Mouse (Mus musculus) limb, embryonic 15.5 days (tissue): ENCODE data around the gene Gbp2b. TPM values are rescaled to one million over a fixed set of nuclear protein-coding genes. Genes with fewer than 3 reads are reported as not detected.
"Not testable (repeated sequence)": the region's sequence is repeated elsewhere in the genome, so short reads cannot be mapped to it uniquely, and the experiment has no call there.

Experiments
- ATAC-seq: fragments of 200-750 bp; cut with Nextera tagmentation; 2 replicates; pipeline ENCODE4 v1.8.0; 2017; ENCODE audit warnings: low read depth, moderate TSS enrichment; ENCODE audit not compliant: insufficient number of reproducible peaks, low FRiP score, low TSS enrichment
- H3K27ac ChIP-seq: fragments of 300-500 bp; sonication (generic); 2 replicates; pipeline ENCODE4 v1.5.1; 2015; ENCODE audit warnings: moderate library complexity, mild to moderate bottlenecking, inconsistent platforms
- H3K27me3 ChIP-seq: fragments of 300-500 bp; sonication (generic); 2 replicates; pipeline ENCODE4 v1.6.1; 2015; ENCODE audit warnings: inconsistent platforms
- H3K36me3 ChIP-seq: fragments of 300-500 bp; sonication (generic); 2 replicates; pipeline ENCODE4 v1.6.1; 2015; ENCODE audit warnings: inconsistent platforms
- H3K4me1 ChIP-seq: fragments of 300-500 bp; sonication (generic); 2 replicates; pipeline ENCODE4 v1.6.1; 2015; ENCODE audit warnings: inconsistent platforms
- H3K4me2 ChIP-seq: fragments of 300-500 bp; sonication (generic); 2 replicates; pipeline ENCODE4 v1.6.1; 2015; ENCODE audit warnings: mild to moderate bottlenecking, inconsistent platforms
- H3K4me3 ChIP-seq: fragments of 300-500 bp; sonication (generic); 2 replicates; pipeline ENCODE4 v1.5.1; 2015; ENCODE audit warnings: mild to moderate bottlenecking, inconsistent platforms
- H3K9ac ChIP-seq: fragments of 300-500 bp; sonication (generic); 2 replicates; pipeline ENCODE4 v1.6.1; 2015; ENCODE audit warnings: inconsistent platforms
- H3K9me3 ChIP-seq: fragments of 300-500 bp; sonication (generic); 2 replicates; pipeline ENCODE4 v1.6.1; 2016; ENCODE audit warnings: inconsistent platforms
- WGBS: fragments of 180-500 bp; shearing (Covaris S2); methylation state at CpG from one replicate; pipeline ENCODE4 v1.1.7; 2015; 5-methylcytosine and 5-hydroxymethylcytosine counted together
- microRNA-seq: library from miRNA; unstranded; fragments of <30 nt; microRNA quantifications from one replicate; pipeline ENCODE4, GENCODE M21; 2016
- polyA plus RNA-seq: library from polyadenylated mRNA; unstranded; fragments of >200 nt; fragmentation: Nextera tagmentation; extraction: Ambion mirVana; gene quantifications from 2 replicates; pipeline ENCODE4 v1.2.1, GENCODE M21; 2015

Gene Gbp2b
- polyA plus RNA-seq, 1 experiment from 2014 or later: not detected

DNA sequence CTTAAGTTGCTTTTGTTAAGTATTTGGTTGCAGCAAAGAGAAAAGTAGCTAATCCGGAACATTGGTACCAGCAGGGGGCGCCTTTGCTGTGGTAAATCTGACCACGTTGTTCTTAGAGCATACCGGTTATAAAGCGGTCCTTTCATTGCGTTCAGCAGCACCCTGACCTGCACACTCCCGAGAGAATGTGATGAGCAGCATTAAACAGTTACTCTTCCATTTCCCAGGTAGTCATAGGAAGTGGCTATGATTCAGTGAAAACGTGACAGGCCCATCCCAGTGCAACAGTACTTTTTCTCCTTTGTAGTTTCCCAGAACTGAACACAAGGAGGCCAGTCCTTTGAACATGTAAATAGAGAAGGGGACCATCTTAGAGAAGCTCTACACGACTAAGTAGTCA, 45.6 kb downstream of the Gbp2b start:
- Histone ChIP-seq H3K4me1 (no peaks in the 10 kb centered on the region), H3K9ac (no peak overlapping the region), H3K4me3 (no peak overlapping the region), H3K4me2 (no peak overlapping the region), H3K36me3 (no peaks in the 10 kb centered on the region), H3K9me3 (no peaks in the 10 kb centered on the region), H3K27me3 (no peaks in the 10 kb centered on the region), H3K27ac (no peak overlapping the region)
- WGBS: 8% methylated on average over 9 of the region's 9 CpGs
- no peak for ATAC-seq

DNA sequence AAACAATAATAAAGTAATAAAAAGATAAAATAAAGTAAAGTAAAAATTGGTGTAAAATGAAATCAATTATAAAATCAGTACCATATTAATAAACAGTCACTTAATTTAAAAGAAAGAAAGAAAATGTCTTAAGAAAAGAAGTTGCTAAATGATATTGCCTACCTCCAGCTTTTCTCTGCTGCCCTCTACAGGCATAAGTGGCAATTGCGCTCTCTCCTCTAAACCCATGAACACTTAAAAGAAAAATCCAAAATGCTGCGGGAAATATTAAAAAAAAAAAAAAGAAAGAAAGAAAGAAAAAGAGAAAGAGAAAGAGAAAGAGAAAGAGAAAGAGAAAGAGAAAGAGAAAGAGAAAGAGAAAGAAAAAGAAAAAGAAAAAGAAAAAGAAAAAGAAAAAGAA, 51.3 kb downstream of the Gbp2b start:
- not testable (repeated sequence) for H3K36me3 ChIP-seq

DNA sequence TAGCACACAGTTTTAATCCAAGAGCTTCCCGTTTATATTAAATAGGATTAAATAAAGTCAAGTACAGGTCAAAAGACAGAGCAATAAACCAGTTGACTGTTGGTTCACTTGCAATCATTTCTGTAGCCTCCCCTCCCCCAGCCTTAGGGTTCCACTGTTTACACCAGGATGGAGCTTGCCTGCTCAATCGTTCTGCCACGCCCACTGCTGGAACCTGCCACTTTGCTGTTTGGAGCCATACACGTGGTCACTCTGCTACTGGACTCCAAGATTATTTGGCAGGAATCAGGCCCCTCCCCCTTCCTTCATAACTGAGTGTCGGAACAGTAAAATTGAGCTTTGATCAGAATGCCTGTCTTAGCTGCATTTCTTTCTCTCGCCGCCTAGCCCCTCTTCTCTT, 53.2 kb downstream of the Gbp2b start:
- not testable (repeated sequence) for H3K27ac ChIP-seq, H3K9me3 ChIP-seq, H3K36me3 ChIP-seq, H3K4me1 ChIP-seq, H3K9ac ChIP-seq, H3K27me3 ChIP-seq, H3K4me3 ChIP-seq, ATAC-seq, H3K4me2 ChIP-seq
- 46% methylated on average over 7 of the region's 7 CpGs for WGBS

More for the DNA sequence above, 51.3 kb downstream of the Gbp2b start:
- not testable (repeated sequence) for H3K4me3 ChIP-seq, H3K27me3 ChIP-seq, H3K9ac ChIP-seq, H3K4me1 ChIP-seq, H3K4me2 ChIP-seq, H3K27ac ChIP-seq, ATAC-seq, H3K9me3 ChIP-seq
- WGBS: 13% methylated on average over 2 of the region's 2 CpGs

DNA sequence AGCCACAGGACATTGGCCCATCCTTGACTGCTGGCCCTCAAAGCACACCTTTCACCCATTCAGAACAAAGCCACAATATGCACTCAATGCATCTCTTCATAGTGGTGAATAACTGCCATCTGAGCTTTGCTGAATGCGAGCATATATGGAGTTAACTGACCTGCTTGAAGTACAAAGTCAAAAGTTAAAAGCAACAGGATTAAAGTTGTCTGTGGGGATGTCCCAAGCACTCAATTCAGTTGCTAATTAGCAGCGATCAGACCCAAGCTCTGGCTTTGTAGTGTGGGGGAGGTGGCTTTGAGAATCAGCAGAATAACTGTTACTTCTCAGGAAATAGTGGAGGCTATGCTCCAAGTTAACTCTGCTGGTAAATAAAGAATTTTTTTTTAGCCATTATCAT, 55.6 kb downstream of the Gbp2b start:
- H3K27ac ChIP-seq: no peak overlapping the region
- no peaks in the 10 kb centered on the region for H3K36me3 ChIP-seq
- no peaks in the 10 kb centered on the region for H3K9me3 ChIP-seq
- H3K27me3 ChIP-seq: no peaks in the 10 kb centered on the region
- no peak overlapping the region for H3K4me2 ChIP-seq
- ATAC-seq: no peak
- no peak overlapping the region for H3K9ac ChIP-seq
- 21% methylated on average over 2 of the region's 2 CpGs for WGBS
- H3K4me3 ChIP-seq: no peak overlapping the region
- H3K4me1 ChIP-seq: no peaks in the 10 kb centered on the region

DNA sequence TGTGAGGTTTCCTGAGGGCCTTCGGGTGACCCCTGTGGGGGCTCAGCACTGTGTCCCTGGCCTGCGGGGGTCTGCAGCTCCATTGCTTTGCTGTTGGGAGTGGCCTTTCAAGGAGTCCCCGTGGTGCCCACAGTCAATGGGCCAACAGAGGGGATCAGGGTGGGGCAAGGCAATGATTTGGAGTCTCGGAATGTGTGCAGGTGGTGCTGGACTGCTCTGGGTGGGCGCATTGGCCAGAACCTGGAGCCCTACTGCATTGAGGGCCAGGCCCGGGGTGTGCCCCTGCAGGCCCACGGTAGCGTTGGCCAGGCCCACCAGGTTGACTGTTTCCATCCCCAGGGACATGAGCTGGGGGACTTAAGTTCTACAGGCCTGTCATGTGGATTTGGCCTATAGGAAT, 70.1 kb downstream of the Gbp2b start:
- Histone ChIP-seq H3K9ac (no peak overlapping the region), H3K27ac (no peak overlapping the region), H3K4me3 (no peak overlapping the region), H3K27me3 (no peaks in the 10 kb centered on the region), H3K4me2 (no peak overlapping the region), H3K4me1 (no peaks in the 10 kb centered on the region), H3K36me3 (no peaks in the 10 kb centered on the region), H3K9me3 (no peaks in the 10 kb centered on the region)
- WGBS: 89% methylated on average over 8 of the region's 8 CpGs
- 0 out of 2 replicates have a peak, but pooled peaks have one; percentile 35 for ATAC-seq

Small RNA genes within 50 kb of the gene (microRNA-seq; reads per million reads assigned to microRNA genes)
- not detected for gene Mir6381

Other genes with a start within 250 kb of the Gbp2b start
- 45.8 and 78.2 TPM in 2 replicates for gene Pdlim5, start 199.2 kb upstream of the Gbp2b start, polyA plus RNA-seq
- gene Gbp5, start 100.9 kb upstream of the Gbp2b start, polyA plus RNA-seq: 0.09 TPM in 1 of 2 replicates, not detected in the other
- 3.1 and 3.5 TPM in 2 replicates for gene Gbp7, start 64.5 kb upstream of the Gbp2b start, polyA plus RNA-seq
- 1.1 and 1.5 TPM in 2 replicates for gene Gbp3, start 34.8 kb upstream of the Gbp2b start, polyA plus RNA-seq
- 1.1 and 1.3 TPM in 2 replicates for gene Gbp2, start 25.8 kb downstream of the Gbp2b start, polyA plus RNA-seq
- gene Kyat3, start 106.2 kb downstream of the Gbp2b start, polyA plus RNA-seq: 13.9 and 14.8 TPM in 2 replicates
- gene Gtf2b, start 170.2 kb downstream of the Gbp2b start, polyA plus RNA-seq: 74.5 TPM in 2 replicates